Mouse (Mus musculus): ENCODE measurements around the gene Sox13. TPM values are rescaled to one million over a fixed set of nuclear protein-coding genes. Genes with fewer than 3 reads are reported as not detected.

The Sox13 gene
- total and polyA plus RNA-seq, 3 experiments = 0.34 to 1.4 (median 0.90) TPM

GRCm38 (mm10) chr1:133385506-133385905, 38.7 kb downstream of the Sox13 start:
- peak overlapping the region; percentile 65 for H3K9ac ChIP-seq (ENCODE audit: insufficient read depth, low read depth)
- H3K9me3 ChIP-seq (replicated peaks; ENCODE audit: low read length) = no peaks in the 10 kb centered on the region
- dilution Hi-C loops (cut with MboI; ENCODE audit: extremely low pct_ligation_motif_present, extremely low pct_unique_long_range_greater_than_20kb, low sequenced_read_pairs) (no loop called here), in situ Hi-C loops (cut with MboI; ENCODE audit: low pct_ligation_motif_present, low pct_unique_long_range_greater_than_20kb, low sequenced_read_pairs) (loop anchor here (5.0 kb wide), 1 partner anchor 222 kb away; no protein-coding TSS in a partner anchor)
- no peak overlapping the region for H3K27ac ChIP-seq (ENCODE audit: insufficient read depth, low read depth)
- no peak for TF ChIP-seq BHLHE40 (IDR thresholded peaks at IDR 0.05; ENCODE audit: low read depth, low read length)
- no peak for TF ChIP-seq MEF2A (IDR thresholded peaks at IDR 0.05; ENCODE audit: borderline replicate concordance, low read depth, low read length)
- TF ChIP-seq NELFE (IDR thresholded peaks at IDR 0.05; ENCODE audit: low read depth, low read length) = peak; percentile 42; the same call in 1 of the 2 replicates
- no peak for TF ChIP-seq USF1 (IDR thresholded peaks at IDR 0.05; ENCODE audit: low read depth, low read length)
- peak; percentile 39; the same call in 1 of the 2 replicates for TF ChIP-seq TBP (conservative IDR thresholded peaks at IDR 0.05; ENCODE audit: low read depth, low read length)
- peak; percentile 92 for TF ChIP-seq SMC3 (IDR thresholded peaks at IDR 0.05; ENCODE audit: low read depth, low read length)
- TF ChIP-seq CTCF (conservative IDR thresholded peaks at IDR 0.05 in 1 of 2, IDR thresholded peaks at IDR 0.05 in 1 of 2; ENCODE audit: low read depth in 2 of 2, low read length in 2 of 2) = peak; percentile 76 to 92
- TF ChIP-seq USF2 (conservative IDR thresholded peaks at IDR 0.05; ENCODE audit: low read depth, low read length) = no peak
- no peak for TF ChIP-seq RCOR1 (conservative IDR thresholded peaks at IDR 0.05; ENCODE audit: low read depth, low read length)
- no peak for TF ChIP-seq MAX (IDR thresholded peaks at IDR 0.05; ENCODE audit: low read length)
- TF ChIP-seq ZMIZ1 (IDR thresholded peaks at IDR 0.05; ENCODE audit: low read depth, low read length) = no peak
- no peak for TF ChIP-seq UBTF (IDR thresholded peaks at IDR 0.05; ENCODE audit: low read depth, low read length)
- TF ChIP-seq GABPA (IDR thresholded peaks at IDR 0.05; ENCODE audit: insufficient replicate concordance, low read depth, low read length) = no peak
- TF ChIP-seq TCF12 (IDR thresholded peaks at IDR 0.05; ENCODE audit: low read depth, low read length) = no peak
- TF ChIP-seq SIN3A (IDR thresholded peaks at IDR 0.05; ENCODE audit: low read length) = no peak
- no peak for TF ChIP-seq E2F4 (IDR thresholded peaks at IDR 0.05; ENCODE audit: insufficient replicate concordance, low read depth, low read length)
- no peak for TF ChIP-seq JUND (conservative IDR thresholded peaks at IDR 0.05; ENCODE audit: low read depth, low read length)
- no peak for TF ChIP-seq JUN (IDR thresholded peaks at IDR 0.05; ENCODE audit: insufficient read depth, low read depth, low read length)
- no peak for TF ChIP-seq EP300 (IDR thresholded peaks at IDR 0.05; ENCODE audit: low read length)
- TF ChIP-seq MAZ (IDR thresholded peaks at IDR 0.05; ENCODE audit: low read depth, low read length) = no peak
- peak; percentile 86 for TF ChIP-seq ELF1 (IDR thresholded peaks at IDR 0.05; ENCODE audit: low read depth, low read length)
- TF ChIP-seq ZKSCAN1 (IDR thresholded peaks at IDR 0.05; ENCODE audit: borderline replicate concordance, low read depth, low read length) = no peak
- TF ChIP-seq KAT2A (IDR thresholded peaks at IDR 0.05; ENCODE audit: insufficient replicate concordance, low read length) = no peak
- no peak for TF ChIP-seq MYC (IDR thresholded peaks at IDR 0.05; ENCODE audit: low read depth, low read length)
- TF ChIP-seq PAX5 (IDR thresholded peaks at IDR 0.05; ENCODE audit: low read length) = no peak
- no peak for TF ChIP-seq MAFK (IDR thresholded peaks at IDR 0.05; ENCODE audit: insufficient replicate concordance, low read length)
- no peak for TF ChIP-seq POLR2AphosphoS2 (IDR thresholded peaks at IDR 0.05; ENCODE audit: low read depth, low read length)
- TF ChIP-seq HCFC1 (IDR thresholded peaks at IDR 0.05; ENCODE audit: low read depth, low read length) = peak; percentile 67
- no peak for TF ChIP-seq CHD1 (IDR thresholded peaks at IDR 0.05; ENCODE audit: low read depth, low read length)
- TF ChIP-seq ZNF384 (IDR thresholded peaks at IDR 0.05; ENCODE audit: low read depth, low read length) = no peak
- no peak for TF ChIP-seq NRF1 (IDR thresholded peaks at IDR 0.05; ENCODE audit: low read depth, low read length)
- TF ChIP-seq ZC3H11A (IDR thresholded peaks at IDR 0.05; ENCODE audit: low read depth, low read length) = no peak
- no peak for TF ChIP-seq MXI1 (IDR thresholded peaks at IDR 0.05; ENCODE audit: low read depth, low read length)
- no peak for TF ChIP-seq ETS1 (conservative IDR thresholded peaks at IDR 0.05; ENCODE audit: low read depth, low read length)
- no peak for TF ChIP-seq IRF4 (IDR thresholded peaks at IDR 0.05; ENCODE audit: low read depth, low read length)
- TF ChIP-seq RAD21 (IDR thresholded peaks at IDR 0.05; ENCODE audit: low read depth, low read length) = peak; percentile 66
- TF ChIP-seq CHD2 (IDR thresholded peaks at IDR 0.05; ENCODE audit: low read length) = no peak
- TF ChIP-seq POLR2A (IDR thresholded peaks at IDR 0.05; ENCODE audit: low read depth, low read length) = peak; percentile 71
- H3K27me3 ChIP-seq (replicated peaks) = peaks cover 7% of the 10 kb centered on the region
- H3K4me3 ChIP-seq (replicated peaks in 1 of 3; ENCODE audit: low read depth in 2 of 3, low read length in 2 of 3, poor library complexity in 1 of 3) = peak overlapping the region; percentile 50 to 71 (median 56)
- no peaks in the 10 kb centered on the region for H3K79me2 ChIP-seq (replicated peaks; ENCODE audit: control insufficient read depth, extremely low read depth, insufficient read depth, poor library complexity, severe bottlenecking)
- peak overlapping the region; percentile 68 for H3K4me2 ChIP-seq (ENCODE audit: insufficient read depth, low read depth, poor library complexity, severe bottlenecking)
- peaks cover 0 to 2% of the 10 kb centered on the region in 2 experiments for H3K36me3 ChIP-seq (replicated peaks in 1 of 2; ENCODE audit: control insufficient read depth in 1 of 2, insufficient read depth in 1 of 2, low read length in 1 of 2)
- DNase-seq (ENCODE audit: extremely low read depth) = peak; percentile 90
- peaks cover 6 to 13% of the 10 kb centered on the region in 2 experiments; a peak in 3 of 4 replicates for H3K4me1 ChIP-seq (ENCODE audit: control insufficient read depth in 1 of 2, insufficient read depth in 2 of 2)

All from CH12.LX (cell line).